Mouse (Mus musculus) heart, embryonic 10.5 days (tissue): ENCODE measurements around the gene Man2b1. TPM values are rescaled to one million over a fixed set of nuclear protein-coding genes. Genes with fewer than 3 reads are reported as not detected.

Experiments
- DNase-seq: peaks from one replicate; pipeline ENCODE4 v3.0.0-alpha.2; 2017; ENCODE audit warnings: low spot score
- H3K27ac ChIP-seq: fragments of 300-500 bp; sonication (generic); 2 replicates; pipeline ENCODE4 v1.5.1; 2016; ENCODE audit warnings: mild to moderate bottlenecking
- H3K27me3 ChIP-seq: fragments of 300-500 bp; sonication (generic); 2 replicates; pipeline ENCODE4 v1.6.1; 2016; ENCODE audit warnings: mild to moderate bottlenecking; ENCODE audit not compliant: poor library complexity, insufficient read depth, severe bottlenecking
- H3K36me3 ChIP-seq: fragments of 300-500 bp; sonication (generic); 2 replicates; pipeline ENCODE4 v1.6.1; 2016; ENCODE audit warnings: mild to moderate bottlenecking, moderate library complexity
- H3K4me1 ChIP-seq: fragments of 300-500 bp; sonication (generic); 2 replicates; pipeline ENCODE4 v1.6.1; 2016; ENCODE audit warnings: mild to moderate bottlenecking
- H3K4me3 ChIP-seq: fragments of 300-500 bp; sonication (generic); 2 replicates; pipeline ENCODE4 v1.5.1; 2016; ENCODE audit warnings: mild to moderate bottlenecking, moderate library complexity
- H3K9me3 ChIP-seq: fragments of 300-500 bp; sonication (generic); 2 replicates; pipeline ENCODE4 v1.6.1; 2016; ENCODE audit warnings: mild to moderate bottlenecking, moderate library complexity
- WGBS: fragments of 180-500 bp; shearing (Covaris S2); methylation state at CpG from one replicate; pipeline ENCODE4 v1.1.7; 2016; 5-methylcytosine and 5-hydroxymethylcytosine counted together
- polyA plus RNA-seq: library from polyadenylated mRNA; unstranded; fragments of >200 nt; fragmentation: Nextera tagmentation; extraction: Ambion mirVana; gene quantifications from 2 replicates; pipeline ENCODE4 v1.2.1, GENCODE M21; 2016

The Man2b1 gene
- polyA plus RNA-seq, 1 experiment from 2014 or later = 27.2 TPM

GRCm38 (mm10) chr8:85062603-85063002 is 20.5 kb upstream of the Man2b1 start:
- H3K27me3 ChIP-seq = no peaks in the 10 kb centered on the region
- 88% methylated on average over 4 of the region's 4 CpGs for WGBS
- no peak overlapping the region for H3K27ac ChIP-seq
- no peaks in the 10 kb centered on the region for H3K9me3 ChIP-seq
- no peak for DNase-seq
- peaks cover 15% of the 10 kb centered on the region for H3K4me1 ChIP-seq
- no peak overlapping the region for H3K4me3 ChIP-seq
- H3K36me3 ChIP-seq = peaks cover 37% of the 10 kb centered on the region

GRCm38 (mm10) chr8:85065213-85065612 is 17.9 kb upstream of the Man2b1 start:
- Histone ChIP-seq H3K4me1 (peaks cover 14% of the 10 kb centered on the region), H3K4me3 (no peak overlapping the region), H3K9me3 (no peaks in the 10 kb centered on the region), H3K27me3 (no peaks in the 10 kb centered on the region), H3K27ac (no peak overlapping the region), H3K36me3 (peaks cover 37% of the 10 kb centered on the region)
- no peak for DNase-seq
- 47% methylated on average over 2 of the region's 2 CpGs for WGBS

- WGBS = 87% methylated on average over 2 of the region's 2 CpGs
- Histone ChIP-seq H3K27me3 (no peaks in the 10 kb centered on the region), H3K4me3 (no peak overlapping the region), H3K36me3 (peaks cover 31% of the 10 kb centered on the region), H3K4me1 (peaks cover 5% of the 10 kb centered on the region; the same call in 1 of the 2 replicates), H3K27ac (no peak overlapping the region), H3K9me3 (no peaks in the 10 kb centered on the region)
- DNase-seq = peak; percentile 67
These were observed 15.9 kb upstream of the Man2b1 start for GRCm38 (mm10) chr8:85067155-85067554.

- peaks cover 12% of the 10 kb centered on the region; the same call in 1 of the 2 replicates for H3K4me1 ChIP-seq
These were observed 15.1 kb upstream of the Man2b1 start, which contains the start of gene Gm5741 for GRCm38 (mm10) chr8:85067982-85068381. Gene Gm5741 (minus strand): TSS chr8:85067982.

GRCm38 (mm10) chr8:85071041-85071440 is 12.0 kb upstream of the Man2b1 start:
- WGBS = 82% methylated on average over 5 of the region's 5 CpGs
- peak; percentile 69 for DNase-seq
- Histone ChIP-seq H3K4me1 (peaks cover 25% of the 10 kb centered on the region), H3K36me3 (peaks cover 42% of the 10 kb centered on the region), H3K9me3 (no peaks in the 10 kb centered on the region), H3K27ac (peak overlapping the region; percentile 97), H3K4me3 (peak overlapping the region; percentile 96), H3K27me3 (no peaks in the 10 kb centered on the region)

More at GRCm38 (mm10) chr8:85067982-85068381, 15.1 kb upstream of the Man2b1 start, which contains the start of gene Gm5741:
- DNase-seq = no peak
- no peaks in the 10 kb centered on the region for H3K9me3 ChIP-seq
- H3K27ac ChIP-seq = no peak within 1 kb of the TSS
- no peak within 1 kb of the TSS for H3K4me3 ChIP-seq
- H3K27me3 ChIP-seq = no peaks in the 10 kb centered on the region
- H3K36me3 ChIP-seq = peaks cover 26% of the 10 kb centered on the region

- H3K27ac ChIP-seq = peak within 1 kb of the TSS; percentile 97
- peak within 1 kb of the TSS; percentile 96 for H3K4me3 ChIP-seq
- peak; percentile 96 for DNase-seq
- H3K27me3 ChIP-seq = no peaks in the 10 kb centered on the region
- H3K36me3 ChIP-seq = peaks cover 44% of the 10 kb centered on the region
- H3K4me1 ChIP-seq = peaks cover 25% of the 10 kb centered on the region
- under 1% methylated on average over 68 of the region's 68 CpGs for WGBS
- H3K9me3 ChIP-seq = no peaks in the 10 kb centered on the region
These were observed 11.4 kb upstream of the Man2b1 start, which contains the start of gene Dhps for GRCm38 (mm10) chr8:85071514-85072281. Gene Dhps (plus strand): TSS chr8:85071757.

GRCm38 (mm10) chr8:85072364-85072929 is 10.6 kb upstream of the Man2b1 start:
- WGBS = 39% methylated on average over 9 of the region's 9 CpGs
- no peaks in the 10 kb centered on the region for H3K27me3 ChIP-seq
- DNase-seq = no peak
- peaks cover 43% of the 10 kb centered on the region for H3K36me3 ChIP-seq
- peak overlapping the region; percentile 97 for H3K27ac ChIP-seq
- peaks cover 25% of the 10 kb centered on the region for H3K4me1 ChIP-seq
- H3K4me3 ChIP-seq = peak overlapping the region; percentile 96
- no peaks in the 10 kb centered on the region for H3K9me3 ChIP-seq

- Histone ChIP-seq H3K9me3 (no peaks in the 10 kb centered on the region), H3K36me3 (peaks cover 47% of the 10 kb centered on the region), H3K27ac (no peak overlapping the region), H3K4me3 (no peak overlapping the region), H3K4me1 (peaks cover 25% of the 10 kb centered on the region), H3K27me3 (no peaks in the 10 kb centered on the region)
- 90% methylated on average over 15 of the region's 15 CpGs for WGBS
- peak; percentile 69 for DNase-seq
These were observed 9.9 kb upstream of the Man2b1 start for GRCm38 (mm10) chr8:85073041-85073612.

- Histone ChIP-seq H3K27me3 (no peaks in the 10 kb centered on the region), H3K4me1 (peaks cover 30% of the 10 kb centered on the region), H3K4me3 (no peak overlapping the region), H3K36me3 (peaks cover 55% of the 10 kb centered on the region), H3K9me3 (no peaks in the 10 kb centered on the region), H3K27ac (no peak overlapping the region)
- DNase-seq = no peak
- 86% methylated on average over 10 of the region's 10 CpGs for WGBS
These were observed 8.9 kb upstream of the Man2b1 start for GRCm38 (mm10) chr8:85074167-85074566.

- H3K4me1 ChIP-seq = peaks cover 35% of the 10 kb centered on the region
- H3K4me3 ChIP-seq = no peak overlapping the region
- 92% methylated on average over 10 of the region's 10 CpGs for WGBS
- DNase-seq = no peak
- no peaks in the 10 kb centered on the region for H3K9me3 ChIP-seq
- H3K36me3 ChIP-seq = peaks cover 58% of the 10 kb centered on the region
- no peaks in the 10 kb centered on the region for H3K27me3 ChIP-seq
- H3K27ac ChIP-seq = no peak overlapping the region
These were observed 8.5 kb upstream of the Man2b1 start for GRCm38 (mm10) chr8:85074617-85075016.

- 73% methylated on average over 9 of the region's 9 CpGs for WGBS
- peaks cover 58% of the 10 kb centered on the region for H3K36me3 ChIP-seq
- H3K27me3 ChIP-seq = no peaks in the 10 kb centered on the region
- H3K4me3 ChIP-seq = peak overlapping the region; percentile 22; the same call in 1 of the 2 replicates
- H3K27ac ChIP-seq = no peak overlapping the region
- peaks cover 37% of the 10 kb centered on the region for H3K4me1 ChIP-seq
- H3K9me3 ChIP-seq = no peaks in the 10 kb centered on the region
- DNase-seq = peak; percentile 82
These were observed 7.1 kb upstream of the Man2b1 start for GRCm38 (mm10) chr8:85076001-85076400.

- DNase-seq = peak; percentile 91
- WGBS = 0% methylated on average over 2 of the region's 2 CpGs
- Histone ChIP-seq H3K9me3 (no peaks in the 10 kb centered on the region), H3K36me3 (peaks cover 58% of the 10 kb centered on the region), H3K4me1 (peaks cover 44% of the 10 kb centered on the region), H3K27me3 (no peaks in the 10 kb centered on the region), H3K4me3 (no peak overlapping the region), H3K27ac (no peak overlapping the region; the same call in 1 of the 2 replicates)
These were observed 6.1 kb upstream of the Man2b1 start for GRCm38 (mm10) chr8:85076993-85077392.

GRCm38 (mm10) chr8:85080214-85080531 is 2.9 kb upstream of the Man2b1 start:
- 1% methylated on average over 25 of the region's 25 CpGs for WGBS
- DNase-seq = peak; percentile 77
- H3K27me3 ChIP-seq = no peaks in the 10 kb centered on the region
- peak overlapping the region; percentile 86 for H3K27ac ChIP-seq
- peaks cover 35% of the 10 kb centered on the region for H3K36me3 ChIP-seq
- H3K9me3 ChIP-seq = no peaks in the 10 kb centered on the region
- peaks cover 43% of the 10 kb centered on the region for H3K4me1 ChIP-seq
- H3K4me3 ChIP-seq = peak overlapping the region; percentile 90
